Mouse (Mus musculus) right cerebral cortex, postnatal 36 days (tissue): ENCODE results near the gene Abr.

Experiments
- DNase-seq, 2 experiments: peaks; one replicate each; pipeline ENCODE4 v3.0.0; 2022; ENCODE audit warnings: low spot score in 2 of 2, mixed read lengths in 1 of 2

Gene Abr

GRCm38 (mm10) chr11:76518613-76519012 is 103.5 kb downstream of the Abr start:
- DNase-seq: no peak

GRCm38 (mm10) chr11:76518125-76518524 is 104.0 kb downstream of the Abr start:
- DNase-seq: no peak

GRCm38 (mm10) chr11:76516951-76517350 is 105.2 kb downstream of the Abr start:
- no peak for DNase-seq

- DNase-seq: no peak
These were observed 107.0 kb downstream of the Abr start for GRCm38 (mm10) chr11:76515123-76515522.

GRCm38 (mm10) chr11:76510977-76511376 is 111.1 kb downstream of the Abr start:
- no peak for DNase-seq

- no peak for DNase-seq
These were observed 112.1 kb downstream of the Abr start for GRCm38 (mm10) chr11:76509751-76510723.

- DNase-seq: peak; percentile 72 to 76
These were observed 113.1 kb downstream of the Abr start for GRCm38 (mm10) chr11:76508831-76509595.

GRCm38 (mm10) chr11:76508125-76508524 is 114.0 kb downstream of the Abr start:
- DNase-seq: no peak

- DNase-seq: peak; percentile 69 to 80
These were observed 114.6 kb downstream of the Abr start for GRCm38 (mm10) chr11:76507302-76508124.

GRCm38 (mm10) chr11:76506514-76507228 is 115.4 kb downstream of the Abr start:
- no peak for DNase-seq

GRCm38 (mm10) chr11:76505106-76505505 is 117.0 kb downstream of the Abr start:
- no peak for DNase-seq

GRCm38 (mm10) chr11:76504058-76504457 is 118.1 kb downstream of the Abr start:
- DNase-seq: no peak

GRCm38 (mm10) chr11:76499987-76500386 is 122.1 kb downstream of the Abr start:
- DNase-seq: no peak

- no peak for DNase-seq
These were observed 122.5 kb downstream of the Abr start for GRCm38 (mm10) chr11:76499564-76499963.

GRCm38 (mm10) chr11:76497769-76498152 is 124.4 kb downstream of the Abr start:
- no peak for DNase-seq

- DNase-seq: no peak
These were observed 124.9 kb downstream of the Abr start for GRCm38 (mm10) chr11:76497066-76497768.

- DNase-seq: no peak
These were observed 125.9 kb downstream of the Abr start for GRCm38 (mm10) chr11:76496086-76496771.

- DNase-seq: no peak
These were observed 126.7 kb downstream of the Abr start for GRCm38 (mm10) chr11:76495127-76496028.
